Mouse (Mus musculus): Measurements from ENCODE around the gene Prnd. TPM values are rescaled to one million over a fixed set of nuclear protein-coding genes. Genes with fewer than 3 reads are reported as not detected.

Gene Prnd
- polyA plus RNA-seq, 1 experiment from 2014 or later = 0.15 TPM

DNA sequence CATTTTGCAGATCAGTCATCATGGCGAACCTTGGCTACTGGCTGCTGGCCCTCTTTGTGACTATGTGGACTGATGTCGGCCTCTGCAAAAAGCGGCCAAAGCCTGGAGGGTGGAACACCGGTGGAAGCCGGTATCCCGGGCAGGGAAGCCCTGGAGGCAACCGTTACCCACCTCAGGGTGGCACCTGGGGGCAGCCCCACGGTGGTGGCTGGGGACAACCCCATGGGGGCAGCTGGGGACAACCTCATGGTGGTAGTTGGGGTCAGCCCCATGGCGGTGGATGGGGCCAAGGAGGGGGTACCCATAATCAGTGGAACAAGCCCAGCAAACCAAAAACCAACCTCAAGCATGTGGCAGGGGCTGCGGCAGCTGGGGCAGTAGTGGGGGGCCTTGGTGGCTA, 14.3 kb upstream of the Prnd start:
- in situ Hi-C loops (cut with MboI; ENCODE audit: low pct_unique_long_range_greater_than_20kb) = loop anchor here (25.0 kb wide), 2 partner anchors 99 to 374 kb away; partner anchors contain the start of gene Adra1d
- no peak for TF ChIP-seq CTCF (IDR thresholded peaks at IDR 0.05)
- CTCF ChIA-PET = interaction anchor here (0.9 to 3.6 kb wide), 6 partner anchors 13 to 115 kb away, joined by 3 to 28 read pairs (median 4); no protein-coding TSS in a partner anchor
- DNase-seq (ENCODE audit: low read depth, low spot score) (no peak), ATAC-seq (no peak)
- POLR2A ChIA-PET = interaction anchor here (1.3 kb wide), 1 partner anchor 25 kb away, joined by 4 read pairs; no protein-coding TSS in a partner anchor
- H3K27me3 ChIP-seq = no peaks in the 10 kb centered on the region

- in situ Hi-C loops (cut with MboI; ENCODE audit: low pct_unique_long_range_greater_than_20kb) = loop anchor here (25.0 kb wide), 2 partner anchors 102 to 377 kb away; partner anchors contain the start of gene Adra1d
- peak; percentile 79 for TF ChIP-seq CTCF (IDR thresholded peaks at IDR 0.05)
- H3K27me3 ChIP-seq = no peaks in the 10 kb centered on the region
- ChIA-PET CTCF (interaction anchor here (0.9 to 2.5 kb wide), 5 partner anchors 11 to 118 kb away, joined by 3 to 15 read pairs (median 8); partner anchors contain the start of gene Prnd), POLR2A (no interaction called here)
- DNase-seq (ENCODE audit: low read depth, low spot score) = no peak
- ATAC-seq = no peak
Measured at GRCm38 (mm10) chr2:131939404-131940111, 11.1 kb upstream of the Prnd start.

- ChIA-PET CTCF (interaction anchor here (2.5 kb wide), 1 partner anchor 113 kb away, joined by 15 read pairs; no protein-coding TSS in a partner anchor), POLR2A (no interaction called here)
- no peaks in the 10 kb centered on the region for H3K27me3 ChIP-seq
- no peak for DNase-seq (ENCODE audit: low read depth, low spot score)
- in situ Hi-C loops (cut with MboI; ENCODE audit: low pct_unique_long_range_greater_than_20kb) = loop anchor here (25.0 kb wide), 2 partner anchors 103 to 378 kb away; partner anchors contain the start of gene Adra1d
- TF ChIP-seq CTCF (IDR thresholded peaks at IDR 0.05) = no peak
- no peak for ATAC-seq
Measured at GRCm38 (mm10) chr2:131940506-131940905, 10.2 kb upstream of the Prnd start.

GRCm38 (mm10) chr2:131941501-131941900, 9.2 kb upstream of the Prnd start:
- no peak for ATAC-seq
- H3K27me3 ChIP-seq = no peaks in the 10 kb centered on the region
- ChIA-PET CTCF (no interaction called here), POLR2A (interaction anchor here (0.6 kb wide), 1 partner anchor 50 kb away, joined by 6 read pairs; no protein-coding TSS in a partner anchor)
- no peak for TF ChIP-seq CTCF (IDR thresholded peaks at IDR 0.05)
- no peak for DNase-seq (ENCODE audit: low read depth, low spot score)
- in situ Hi-C loops (cut with MboI; ENCODE audit: low pct_unique_long_range_greater_than_20kb) = loop anchor here (25.0 kb wide), 2 partner anchors 104 to 379 kb away; partner anchors contain the start of gene Adra1d

DNA sequence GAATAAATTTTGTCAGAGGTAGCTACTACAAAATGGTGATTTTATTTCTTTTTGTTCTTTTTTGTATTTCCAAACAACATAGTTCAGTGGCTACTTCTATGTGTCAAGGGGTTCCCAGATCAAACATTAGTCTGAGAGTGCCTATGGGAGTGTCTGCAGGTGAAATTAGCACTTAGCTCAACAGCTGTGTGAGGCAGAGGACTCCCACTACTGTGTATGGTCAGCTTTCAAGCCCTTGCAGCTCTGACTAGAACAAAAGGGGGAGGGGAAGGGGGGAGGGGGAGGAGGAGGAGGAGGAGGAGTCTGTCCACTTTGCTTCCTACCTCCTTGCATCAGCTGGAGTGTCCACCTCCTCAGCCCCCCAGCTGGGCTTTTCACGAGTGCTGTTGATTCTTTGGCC, 6.3 kb upstream of the Prnd start:
- in situ Hi-C loops (cut with MboI; ENCODE audit: low pct_unique_long_range_greater_than_20kb) = loop anchor here (25.0 kb wide), 2 partner anchors 107 to 382 kb away; partner anchors contain the start of gene Adra1d

DNA sequence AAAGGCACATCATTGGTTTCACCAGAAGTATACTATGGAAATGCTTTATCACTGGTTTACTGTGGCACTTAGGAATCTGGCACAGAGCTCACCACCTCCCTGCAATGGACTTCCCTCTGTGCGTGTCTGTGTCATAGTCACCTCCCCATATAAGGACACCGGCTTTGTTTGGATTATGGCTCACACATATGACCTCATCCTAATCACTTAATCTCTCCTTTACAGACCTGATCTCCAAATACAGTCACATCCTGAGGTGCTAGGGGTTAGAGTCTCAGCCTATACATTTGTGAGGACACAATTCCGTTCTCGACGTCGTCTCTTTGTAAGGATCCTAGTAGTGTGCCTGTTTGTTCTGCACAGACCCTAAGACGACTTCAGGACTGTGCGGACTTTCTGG, 5.4 kb upstream of the Prnd start:
- in situ Hi-C loops (cut with MboI; ENCODE audit: low pct_unique_long_range_greater_than_20kb) = loop anchor here (25.0 kb wide), 2 partner anchors 108 to 383 kb away; partner anchors contain the start of gene Adra1d
- no peaks in the 10 kb centered on the region for H3K27me3 ChIP-seq
- peak; percentile 21 for ATAC-seq
- no peak for TF ChIP-seq CTCF (IDR thresholded peaks at IDR 0.05)
- CTCF ChIA-PET = interaction anchor here (1.1 kb wide), 1 partner anchor 112 kb away, joined by 3 read pairs; no protein-coding TSS in a partner anchor
- POLR2A ChIA-PET = no interaction called here
- no peak for DNase-seq (ENCODE audit: low read depth, low spot score)

More for the DNA sequence above, 6.3 kb upstream of the Prnd start:
- DNase-seq (ENCODE audit: low read depth, low spot score) = no peak
- no peaks in the 10 kb centered on the region for H3K27me3 ChIP-seq
- no peak for ATAC-seq
- no peak for TF ChIP-seq CTCF (IDR thresholded peaks at IDR 0.05)
- POLR2A ChIA-PET = interaction anchor here (0.6 kb wide), 1 partner anchor 113 kb away, joined by 5 read pairs; no protein-coding TSS in a partner anchor
- CTCF ChIA-PET = interaction anchor here (1.1 kb wide), 1 partner anchor 111 kb away, joined by 3 read pairs; no protein-coding TSS in a partner anchor

DNA sequence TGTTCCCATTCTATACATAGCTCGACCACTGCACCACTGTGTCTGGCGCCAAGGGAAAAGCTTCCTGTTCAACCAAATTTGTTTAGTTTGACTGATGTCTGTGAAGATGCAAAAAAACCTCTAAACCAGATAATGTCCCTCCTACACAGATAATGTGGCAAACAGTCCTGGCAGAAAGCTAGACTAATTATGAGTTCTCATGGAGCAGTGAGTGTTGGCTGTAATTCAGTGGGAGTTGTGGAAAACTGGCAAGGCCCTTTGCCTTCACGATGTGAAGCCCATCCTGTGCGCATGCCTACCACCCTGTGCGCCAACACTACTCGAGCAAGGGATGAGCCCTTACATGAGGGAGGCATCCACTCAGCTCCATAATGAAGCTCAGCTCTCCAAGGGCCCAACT, 4.9 kb upstream of the Prnd start:
- no peak for DNase-seq (ENCODE audit: low read depth, low spot score)
- ChIA-PET POLR2A (no interaction called here), CTCF (interaction anchor here (4.6 kb wide), 1 partner anchor 125 kb away, joined by 15 read pairs; no protein-coding TSS in a partner anchor)
- H3K27me3 ChIP-seq = no peaks in the 10 kb centered on the region
- TF ChIP-seq CTCF (IDR thresholded peaks at IDR 0.05) = no peak
- in situ Hi-C loops (cut with MboI; ENCODE audit: low pct_unique_long_range_greater_than_20kb) = loop anchor here (25.0 kb wide), 2 partner anchors 108 to 383 kb away; partner anchors contain the start of gene Adra1d
- no peak for ATAC-seq

DNA sequence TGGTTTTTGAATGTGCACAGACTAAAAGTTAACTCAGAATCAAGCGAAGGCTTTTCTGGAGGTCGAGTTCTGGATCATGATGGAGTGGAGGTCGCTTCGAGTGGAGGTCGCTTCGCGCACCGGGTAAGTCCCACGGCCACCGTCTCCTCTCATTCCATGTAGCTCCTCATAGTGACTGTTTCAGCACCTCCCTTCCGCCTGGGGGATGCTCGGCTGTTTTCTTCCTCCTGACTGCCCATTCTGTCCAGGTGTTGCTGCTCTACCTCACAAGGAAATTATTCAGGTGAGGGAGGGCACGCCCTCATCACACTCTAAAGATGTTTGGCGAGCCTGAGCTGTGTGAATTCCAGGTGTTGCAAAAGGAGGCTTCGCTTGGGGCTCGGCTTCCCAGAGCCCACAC, 4.3 kb upstream of the Prnd start:
- no peaks in the 10 kb centered on the region for H3K27me3 ChIP-seq
- no peak for ATAC-seq
- POLR2A ChIA-PET = no interaction called here
- CTCF ChIA-PET = interaction anchor here (4.6 kb wide), 1 partner anchor 125 kb away, joined by 15 read pairs; no protein-coding TSS in a partner anchor
- DNase-seq (ENCODE audit: low read depth, low spot score) = no peak
- no peak for TF ChIP-seq CTCF (IDR thresholded peaks at IDR 0.05)
- in situ Hi-C loops (cut with MboI; ENCODE audit: low pct_unique_long_range_greater_than_20kb) = loop anchor here (25.0 kb wide), 2 partner anchors 109 to 384 kb away; partner anchors contain the start of gene Adra1d

DNA sequence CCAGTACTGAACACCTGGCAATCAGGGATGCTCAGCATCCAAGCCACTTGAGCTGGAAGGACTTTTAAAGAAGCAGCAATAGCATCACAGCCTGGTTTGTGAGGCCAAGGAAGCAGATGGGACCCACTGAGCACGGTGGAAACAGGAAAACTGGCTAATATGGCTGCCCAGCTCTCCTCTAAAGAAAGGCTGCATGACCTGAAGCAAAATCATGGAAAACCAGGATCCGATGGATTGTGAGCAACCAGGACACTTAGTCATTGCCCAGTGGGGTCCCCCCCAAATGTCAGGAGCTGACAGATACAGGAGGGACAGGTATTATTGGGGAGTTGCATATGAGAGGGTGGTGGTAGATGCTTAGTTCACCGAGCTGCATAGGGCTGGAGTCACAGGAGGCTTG, 2.5 kb upstream of the Prnd start:
- no peak for ATAC-seq
- no peak for TF ChIP-seq CTCF (IDR thresholded peaks at IDR 0.05)
- in situ Hi-C loops (cut with MboI; ENCODE audit: low pct_unique_long_range_greater_than_20kb) = loop anchor here (25.0 kb wide), 2 partner anchors 111 to 386 kb away; partner anchors contain the start of gene Adra1d
- no peaks in the 10 kb centered on the region for H3K27me3 ChIP-seq
- ChIA-PET CTCF (interaction anchor here (4.6 kb wide), 1 partner anchor 127 kb away, joined by 15 read pairs; no protein-coding TSS in a partner anchor), POLR2A (interaction anchor here (0.6 kb wide), 1 partner anchor 192 kb away, joined by 5 read pairs; no protein-coding TSS in a partner anchor)
- no peak for DNase-seq (ENCODE audit: low read depth, low spot score)

DNA sequence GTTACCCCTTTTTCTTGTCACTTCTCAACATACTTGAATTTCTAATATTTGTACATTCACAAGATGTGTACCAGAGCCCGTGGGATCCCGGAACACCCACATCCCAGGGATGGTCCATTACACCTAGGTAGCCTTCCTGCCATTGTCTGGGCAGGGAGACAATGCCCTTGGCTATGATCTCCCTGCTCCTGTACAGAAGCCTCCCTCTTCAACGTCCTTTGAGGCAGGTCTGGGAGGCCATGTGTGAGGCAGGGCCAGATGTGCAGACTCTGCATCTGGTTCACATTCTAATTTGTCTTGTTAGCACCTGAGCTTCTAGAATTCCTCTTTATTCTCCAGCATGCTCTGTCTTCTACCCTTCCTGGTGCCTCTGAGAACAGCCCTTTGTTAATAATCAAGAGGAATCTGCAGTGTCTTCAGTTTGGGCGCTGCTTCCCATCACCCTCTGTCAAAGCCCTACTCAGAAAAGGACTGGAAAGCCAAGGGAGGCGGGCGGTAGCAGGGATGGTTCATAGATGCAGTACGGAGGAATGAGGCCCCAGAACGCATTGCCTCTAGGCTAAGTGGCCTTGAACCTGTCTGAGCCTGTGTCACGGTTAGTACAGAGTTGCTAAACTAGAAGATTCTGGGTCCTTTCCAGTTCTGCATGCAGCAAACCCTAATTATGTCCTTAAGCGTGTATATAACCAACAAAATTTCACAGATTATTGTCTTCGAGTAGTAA, 1.6 kb upstream of the Prnd start:
- no peak for TF ChIP-seq CTCF (IDR thresholded peaks at IDR 0.05)
- CTCF ChIA-PET = interaction anchor here (0.9 to 4.7 kb wide), 7 partner anchors 10 to 131 kb away, joined by 3 to 27 read pairs (median 9); no protein-coding TSS in a partner anchor
- no peak for ATAC-seq
- no peaks in the 10 kb centered on the region for H3K27me3 ChIP-seq
- no peak for DNase-seq (ENCODE audit: low read depth, low spot score)
- POLR2A ChIA-PET = no interaction called here
- in situ Hi-C loops (cut with MboI; ENCODE audit: low pct_unique_long_range_greater_than_20kb) = loop anchor here (25.0 kb wide), 2 partner anchors 112 to 387 kb away; partner anchors contain the start of gene Adra1d

Measured in Patski (cell line).